Mouse (Mus musculus) urinary bladder, postnatal 10 days (tissue): ENCODE data around the gene Mettl3.

Source experiments
- DNase-seq: peaks from one replicate; pipeline ENCODE4 v3.0.0; 2022; ENCODE audit warnings: low spot score

The Mettl3 gene

DNA sequence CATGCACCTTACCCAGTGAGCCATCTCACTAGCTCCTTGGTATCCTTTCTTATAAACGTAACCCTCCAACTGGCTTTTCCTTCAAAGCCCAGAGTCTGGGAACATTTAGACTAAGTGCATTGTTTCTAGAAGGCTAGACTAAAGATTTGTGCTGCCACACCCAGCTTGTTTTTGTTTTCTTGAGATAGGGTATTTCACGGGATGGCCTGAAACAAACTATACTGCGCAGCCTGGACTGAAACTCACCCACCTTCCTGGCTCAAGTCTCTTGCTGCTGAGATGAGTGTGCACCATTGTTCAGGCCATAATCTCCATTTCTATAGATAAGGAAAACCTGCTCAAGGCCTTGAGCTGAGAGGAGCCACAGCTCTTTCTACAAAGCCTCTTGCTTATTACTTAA is 20.7 kb downstream of the Mettl3 start:
- DNase-seq: no peak

DNA sequence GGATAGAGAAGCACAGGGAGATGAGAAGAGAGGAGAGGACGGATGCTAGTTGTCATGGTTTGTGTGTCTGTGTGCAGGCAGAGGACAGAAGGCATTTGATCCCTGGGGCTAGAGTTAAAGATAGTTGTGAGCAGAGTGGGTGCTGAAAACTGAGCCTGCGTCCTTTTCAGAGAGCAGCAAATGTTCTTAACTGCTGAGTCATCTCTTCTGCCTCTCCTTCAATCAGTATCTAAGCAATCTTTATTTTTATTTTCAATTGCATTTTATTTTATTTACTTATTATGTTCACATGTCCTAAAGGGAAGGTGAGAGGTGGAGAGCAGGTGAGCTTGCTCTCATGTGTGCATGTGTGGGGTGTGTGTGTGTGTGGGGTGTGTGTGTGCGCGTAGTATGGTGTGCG is 21.3 kb downstream of the Mettl3 start:
- no peak for DNase-seq

DNA sequence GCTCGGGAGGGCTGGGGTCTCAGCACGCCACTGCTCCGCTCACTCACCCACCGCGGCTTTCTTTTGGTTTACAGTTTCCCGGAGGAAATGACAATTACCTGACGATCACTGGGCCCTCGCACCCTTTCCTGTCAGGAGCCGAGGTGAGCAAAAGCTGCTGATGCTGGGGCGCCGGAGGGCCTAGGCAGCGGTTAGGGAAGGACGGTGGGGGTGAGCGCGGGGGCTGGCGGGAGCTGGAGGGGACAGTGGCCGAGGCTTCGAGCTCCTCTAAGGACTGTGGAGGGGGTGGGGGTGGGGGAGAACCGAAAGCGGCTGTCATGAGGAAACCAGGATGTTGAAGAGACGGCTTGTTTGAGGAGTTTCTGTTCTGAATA is 25.2 kb downstream of the Mettl3 start:
- DNase-seq: no peak

DNA sequence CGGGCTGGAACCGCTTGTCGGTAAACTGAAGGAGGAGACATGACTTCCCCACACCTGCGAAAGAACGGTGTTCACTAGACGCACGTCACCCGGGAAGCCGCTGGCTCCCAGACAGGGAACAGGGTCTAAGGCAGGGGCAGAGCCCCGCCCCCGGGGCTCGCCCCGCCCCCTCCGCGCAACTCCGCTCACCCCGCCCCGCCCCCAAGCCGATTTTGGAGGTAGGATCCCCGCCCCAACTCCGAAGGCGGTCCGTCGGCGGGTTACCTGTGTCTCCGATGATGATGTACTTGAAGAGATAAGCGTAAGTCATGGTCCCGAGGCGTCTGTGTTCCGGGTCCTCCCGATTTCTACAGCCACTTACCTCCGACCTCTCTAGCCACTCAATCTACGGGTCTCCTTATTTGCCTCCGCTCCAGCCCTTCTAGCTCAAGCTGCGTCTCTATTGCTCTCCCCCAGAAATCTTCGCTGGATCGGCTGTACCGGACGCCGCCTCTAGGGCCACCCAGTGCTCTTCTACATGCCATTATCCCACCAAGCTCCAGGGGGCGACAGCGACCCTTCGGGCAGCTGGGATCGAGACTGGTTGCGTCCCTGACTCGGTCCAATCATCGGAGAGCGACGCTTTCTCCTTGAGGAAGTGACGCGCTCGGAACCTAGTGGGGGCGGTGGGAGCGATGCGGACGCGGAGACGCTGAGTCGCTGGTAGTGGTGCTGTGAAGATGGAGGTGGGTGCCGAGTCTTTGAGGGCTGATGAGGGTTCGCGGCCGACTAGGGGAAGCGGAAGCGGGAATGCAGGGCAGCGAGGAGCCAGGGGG is 25.8 kb downstream of the Mettl3 start, which contains the start of the genes Tox4 and Rab2b:
Gene Tox4 (plus strand): TSS at position 215 of the 815 bp plus-strand sequence.
Gene Rab2b (minus strand): TSS at position 614 of the 815 bp plus-strand sequence.
- peak; percentile 90 for DNase-seq

DNA sequence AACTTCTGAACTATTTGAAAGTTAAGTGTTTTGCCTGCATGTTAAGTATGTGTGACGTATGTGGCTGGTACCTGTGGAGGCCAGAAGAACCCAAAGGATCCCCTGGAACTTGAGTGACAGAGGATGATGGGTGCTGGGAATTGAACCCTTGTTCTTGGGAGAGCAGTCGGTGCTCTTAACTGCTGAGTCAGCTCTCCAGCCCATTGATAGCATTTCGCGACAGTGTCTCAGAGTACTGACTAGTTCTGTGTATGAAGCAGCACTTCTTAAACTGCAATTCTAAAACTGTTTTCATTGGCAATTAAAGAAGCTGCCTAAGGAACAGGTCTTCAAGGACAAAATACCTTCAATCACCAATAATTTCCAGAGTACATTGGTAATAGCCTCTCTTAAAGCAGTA is 27.7 kb downstream of the Mettl3 start:
- no peak for DNase-seq

DNA sequence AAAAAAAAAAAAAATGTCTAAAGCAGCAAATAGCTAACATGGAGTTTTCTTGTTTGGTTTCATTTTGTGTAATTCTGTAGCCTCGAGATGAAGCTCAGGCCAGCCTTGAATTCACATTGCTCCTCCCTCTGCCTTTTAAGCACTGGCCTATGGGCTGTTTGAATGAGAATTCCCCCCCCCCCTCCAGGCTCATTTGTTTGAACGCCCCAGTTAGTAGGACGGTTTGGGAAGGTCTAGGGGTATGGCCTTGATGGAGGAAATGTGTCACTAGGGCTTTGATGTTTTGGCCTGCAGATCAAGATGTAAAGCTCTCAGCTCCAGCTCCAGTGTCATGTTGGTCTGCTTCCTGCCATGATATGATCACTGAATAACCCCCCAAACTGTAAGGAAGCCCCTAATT is 32.1 kb downstream of the Mettl3 start:
- DNase-seq: no peak

DNA sequence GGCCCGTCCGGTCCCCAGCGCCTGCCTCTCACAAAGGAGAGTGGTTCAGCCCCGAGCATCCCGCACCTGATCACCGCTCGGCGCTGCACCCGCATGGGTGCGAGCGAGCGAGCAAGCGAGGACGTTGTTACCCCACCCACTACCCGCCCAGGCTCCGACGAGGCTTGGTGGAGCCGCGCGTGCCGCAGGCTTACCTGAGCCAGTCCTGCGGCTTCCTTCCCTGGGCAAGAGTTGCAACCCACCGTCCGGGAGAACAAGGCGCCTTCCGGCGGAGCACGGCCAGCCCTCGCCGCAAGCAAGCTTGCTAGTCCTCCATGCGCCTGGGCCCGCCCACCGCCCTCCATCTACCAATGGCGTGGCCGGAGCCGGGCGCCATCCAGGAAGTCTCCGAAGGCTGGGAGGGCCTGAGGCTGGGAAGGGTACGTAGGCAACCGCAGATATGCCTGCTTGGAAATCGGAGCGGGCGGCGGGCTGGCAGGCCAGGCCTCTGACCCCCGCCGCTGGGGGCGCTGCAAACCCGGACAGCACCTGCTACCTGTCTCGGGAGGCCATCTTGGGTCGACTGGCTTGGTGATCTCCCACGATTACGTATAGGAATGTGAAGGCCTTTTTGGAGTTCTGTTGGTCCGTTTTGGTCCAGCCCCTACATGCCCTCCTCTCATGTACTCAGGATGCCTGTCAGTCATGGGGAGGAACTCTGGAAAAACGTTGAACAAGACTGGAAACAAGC is 47.3 kb downstream of the Mettl3 start, which contains the start of gene Chd8:
Gene Chd8 (minus strand): TSS at position 297 of the 730 bp plus-strand sequence.
- peak; percentile 92 for DNase-seq

DNA sequence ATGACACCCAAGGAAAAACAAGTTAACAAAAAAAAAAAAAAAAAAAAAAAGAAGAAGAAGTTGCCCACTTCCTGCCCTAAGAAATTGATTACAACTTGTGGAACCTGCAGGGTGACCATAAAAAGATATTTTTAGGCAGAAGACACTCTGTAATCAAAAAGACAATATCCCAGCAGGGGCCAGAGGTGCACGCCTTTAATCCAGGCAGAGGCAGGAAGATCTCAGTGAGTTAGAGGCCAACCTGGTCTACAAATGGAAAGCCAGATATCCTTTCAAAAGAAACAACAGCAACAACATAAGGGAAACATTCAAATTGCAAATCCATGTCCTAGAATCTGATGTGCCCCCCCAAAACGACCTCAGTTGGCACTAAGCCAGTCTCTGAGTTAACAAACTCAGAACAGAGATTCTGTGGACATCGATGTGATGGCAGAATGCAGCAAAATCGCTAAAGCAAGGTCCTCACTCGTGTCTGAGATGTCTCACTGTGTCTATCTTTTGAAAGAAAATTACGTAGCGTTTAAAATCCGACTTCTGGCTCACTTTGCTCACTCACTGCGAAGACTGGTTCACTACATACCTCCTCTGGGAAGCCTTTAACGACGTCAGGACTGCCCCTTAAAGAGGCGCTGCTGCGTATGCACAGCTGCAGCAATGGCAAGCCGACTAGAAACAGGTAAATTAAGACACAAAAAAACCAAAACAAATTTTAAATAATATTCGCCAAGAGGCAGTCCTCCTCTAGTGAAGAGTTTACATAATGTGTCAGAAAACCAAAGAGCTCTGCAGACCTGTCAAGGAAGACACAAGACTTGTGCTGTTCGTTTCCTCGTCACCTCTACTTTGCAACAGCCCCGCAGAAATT is 48.4 kb downstream of the Mettl3 start:
- DNase-seq: no peak

DNA sequence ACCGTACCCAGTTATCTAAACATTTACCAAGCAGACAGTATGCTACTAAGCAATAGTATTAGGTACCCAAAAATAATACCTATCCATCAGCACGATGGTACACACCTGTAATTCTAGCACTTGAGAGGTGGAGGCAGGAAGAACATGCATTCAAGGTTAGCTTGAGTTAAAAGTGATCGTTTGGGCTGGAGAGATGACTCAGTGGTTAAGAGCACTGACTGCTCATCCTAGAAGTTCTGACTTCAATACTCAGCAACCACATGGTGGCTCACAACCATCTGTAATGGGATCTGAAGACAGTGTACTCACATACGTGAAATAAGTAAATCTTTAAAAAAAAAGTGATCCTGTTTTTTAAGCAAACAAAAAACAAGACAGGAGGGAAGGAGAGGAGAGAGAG is 58.8 kb downstream of the Mettl3 start:
- no peak for DNase-seq
